Mouse (Mus musculus) hindbrain, postnatal 0 days (tissue): ENCODE measurements around the gene Fancb. TPM values are rescaled to one million over a fixed set of nuclear protein-coding genes. Genes with fewer than 3 reads are reported as not detected.
A peak's percentile ranks its signal among the peaks of the same experiment; 100 is the strongest.

Experiments used
- ATAC-seq: fragments of 200-750 bp; cut with Nextera tagmentation; 2 replicates; pipeline ENCODE4 v1.8.0; 2017; ENCODE audit warnings: mild to moderate bottlenecking, moderate TSS enrichment, moderate library complexity
- DNase-seq: peaks from one replicate; pipeline ENCODE4 v3.0.0-alpha.2; 2015; ENCODE audit warnings: low spot score
- H3K27ac ChIP-seq: fragments of 300-500 bp; sonication (generic); 2 replicates; pipeline ENCODE4 v1.5.1; 2014; ENCODE audit warnings: mild to moderate bottlenecking
- H3K27me3 ChIP-seq: fragments of 300-500 bp; sonication (generic); 2 replicates; pipeline ENCODE4 v1.6.1; 2014; ENCODE audit warnings: low read length, mixed read lengths; ENCODE audit not compliant: insufficient read depth
- H3K36me3 ChIP-seq: fragments of 300-500 bp; sonication (generic); 2 replicates; pipeline ENCODE4 v1.6.1; 2014; ENCODE audit warnings: low read length, mixed read lengths; ENCODE audit not compliant: insufficient read depth
- H3K4me1 ChIP-seq: fragments of 300-500 bp; sonication (generic); 2 replicates; pipeline ENCODE4 v1.6.1; 2014; ENCODE audit warnings: antibody characterized with exemption, low read length, mixed read lengths; ENCODE audit not compliant: insufficient read depth
- H3K4me2 ChIP-seq: fragments of 300-500 bp; sonication (generic); 2 replicates; pipeline ENCODE4 v1.6.1; 2014; ENCODE audit warnings: low read depth, mild to moderate bottlenecking, low read length, moderate library complexity, mixed read lengths
- H3K4me3 ChIP-seq: fragments of 300-500 bp; sonication (generic); 2 replicates; pipeline ENCODE4 v1.5.1; 2014; ENCODE audit warnings: low read length
- H3K9ac ChIP-seq: fragments of 300-500 bp; sonication (generic); replicated peaks from 2 replicates; pipeline ENCODE4 v1.6.1; 2014; ENCODE audit warnings: mild to moderate bottlenecking, low read length, moderate library complexity, mixed read lengths
- H3K9me3 ChIP-seq: fragments of 300-500 bp; sonication (generic); 2 replicates; pipeline ENCODE4 v1.6.1; 2016; ENCODE audit warnings: low read length, mixed read lengths
- CTCF ChIP-seq: IDR thresholded peaks from 2 replicates; pipeline ENCODE4 v1.5.1; 2016; ENCODE audit warnings: antibody characterized with exemption, control low read depth, low read depth
- WGBS: fragments of 180-500 bp; shearing (Covaris S2); extraction: QIAGEN DNeasy Blood & Tissue Kit; methylation state at CpG from one replicate; pipeline ENCODE4 v1.1.7; 2014; 5-methylcytosine and 5-hydroxymethylcytosine counted together
- polyA plus RNA-seq: library from polyadenylated mRNA; unstranded; fragments of >200 nt; fragmentation: Nextera tagmentation; extraction: Ambion mirVana; gene quantifications from 2 replicates; pipeline ENCODE4 v1.2.1, GENCODE M21; 2015
- total RNA-seq: library from RNA; depleted of rRNA; stranded (reverse); fragments of >200 nt; gene quantifications from 2 replicates; pipeline ENCODE4 v1.2.3, GENCODE M21; 2014; rRNA removed

Gene Fancb
- total and polyA plus RNA-seq, 2 experiments from 2014 or later, result 1.4 to 2.0 TPM

- no peaks in the 10 kb centered on the region for H3K4me1 ChIP-seq
- H3K4me3 ChIP-seq, result peak overlapping the region; percentile 53; the same call in 1 of the 2 replicates
- peak overlapping the region; percentile 57 for H3K4me2 ChIP-seq
- WGBS, result 92% methylated on average over 2 of the region's 2 CpGs
- no peaks in the 10 kb centered on the region for H3K9me3 ChIP-seq
- ATAC-seq, result no peak
- no peaks in the 10 kb centered on the region for H3K36me3 ChIP-seq
- H3K9ac ChIP-seq, result no peak overlapping the region
- TF ChIP-seq CTCF, result no peak
- no peak overlapping the region for H3K27ac ChIP-seq
- DNase-seq, result no peak
- H3K27me3 ChIP-seq, result no peaks in the 10 kb centered on the region
These were observed 1.5 kb upstream of the Fancb start for GRCm38 (mm10) chrX:164978866-164979265.

DNA sequence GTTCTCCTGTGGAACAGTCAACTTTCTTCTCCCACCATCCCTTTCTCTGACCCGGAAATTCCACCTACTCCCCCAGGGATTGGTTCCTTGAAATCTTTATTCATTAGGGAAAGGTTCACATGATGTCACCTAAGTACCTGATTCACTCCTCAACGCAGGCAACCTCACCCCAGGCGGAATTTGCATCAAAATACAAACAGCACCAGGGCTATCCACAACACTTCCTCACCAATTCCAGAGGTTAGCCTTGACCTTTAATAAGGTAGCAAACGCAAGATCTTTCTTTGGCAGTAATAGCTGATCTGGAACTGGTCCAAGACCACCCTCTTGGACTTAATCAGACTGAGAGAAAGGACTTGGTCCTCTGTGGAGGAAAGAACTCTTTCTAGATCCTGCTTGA, 22.7 kb downstream of the Fancb start:
- no peaks in the 10 kb centered on the region for H3K27me3 ChIP-seq
- H3K27ac ChIP-seq, result no peak overlapping the region
- H3K4me1 ChIP-seq, result no peaks in the 10 kb centered on the region
- no peak overlapping the region for H3K4me2 ChIP-seq
- ATAC-seq (no peak), DNase-seq (no peak)
- WGBS, result 37% methylated on average over 4 of the region's 4 CpGs
- H3K36me3 ChIP-seq, result no peaks in the 10 kb centered on the region
- no peak for TF ChIP-seq CTCF
- no peak overlapping the region for H3K9ac ChIP-seq
- no peak overlapping the region for H3K4me3 ChIP-seq
- no peaks in the 10 kb centered on the region for H3K9me3 ChIP-seq

- Histone ChIP-seq H3K27ac (no peak within 1 kb of the TSS), H3K4me3 (no peak within 1 kb of the TSS), H3K36me3 (no peaks in the 10 kb centered on the region), H3K9ac (no peak within 1 kb of the TSS), H3K9me3 (no peaks in the 10 kb centered on the region), H3K4me1 (no peaks in the 10 kb centered on the region), H3K27me3 (no peaks in the 10 kb centered on the region), H3K4me2 (no peak within 1 kb of the TSS)
- ATAC-seq (no peak), DNase-seq (no peak)
- no peak for TF ChIP-seq CTCF
These were observed 24.5 kb downstream of the Fancb start, which contains the start of gene Gm17604 for GRCm38 (mm10) chrX:165004779-165005324. Gm17604 (minus strand) TSS chrX:165004829.

Other genes with a start within 250 kb of the Fancb start
- 14.2 and 18.6 TPM in 2 replicates for gene Mospd2, start 217 bp upstream of the Fancb start, total RNA-seq
- gene Mospd2, start 217 bp upstream of the Fancb start, polyA plus RNA-seq, result 12.8 and 13.9 TPM in 2 replicates
- gene Gm17604, start 24.2 kb downstream of the Fancb start, total RNA-seq, result not detected in 2 replicates
- gene Gm17604, start 24.2 kb downstream of the Fancb start, polyA plus RNA-seq, result not detected in 2 replicates